Mouse (Mus musculus): ENCODE results near the gene Zan.

- no peak for TF ChIP-seq CTCF (IDR thresholded peaks at IDR 0.05; ENCODE audit: low read depth)
- TF ChIP-seq EP300 (optimal IDR thresholded peaks at IDR 0.05), result no peak
Measured at GRCm38 (mm10) chr5:137346388-137346787, 130.5 kb downstream of the Zan start.

All from stomach, postnatal 0 days (tissue).